Mouse (Mus musculus): Measurements from ENCODE around the gene Frmd3. TPM values are rescaled to one million over a fixed set of nuclear protein-coding genes. Genes with fewer than 3 reads are reported as not detected.
"Not testable (repeated sequence)": the region's sequence is repeated elsewhere in the genome, so short reads cannot be mapped to it uniquely, and the experiment has no call there.

The Frmd3 gene
- polyA plus RNA-seq, 1 experiment from 2014 or later = 36.6 TPM

- H3K4me1 ChIP-seq (replicated peaks; ENCODE audit: control insufficient read depth, insufficient read depth, low read length) = no peaks in the 10 kb centered on the region
- ATAC-seq (ENCODE audit: low FRiP score) (no peak), DNase-seq (ENCODE audit: low spot score) (no peak)
- no peaks in the 10 kb centered on the region for H3K36me3 ChIP-seq (replicated peaks; ENCODE audit: control insufficient read depth, insufficient read depth)
- WGBS = 85% methylated on average over 3 of the region's 3 CpGs
- no peak overlapping the region for H3K9ac ChIP-seq
- H3K27ac ChIP-seq = no peak overlapping the region
- H3K27me3 ChIP-seq (ENCODE audit: control insufficient read depth, insufficient read depth, low read length) = no peaks in the 10 kb centered on the region
- H3K4me3 ChIP-seq (replicated peaks; ENCODE audit: low read length) = no peak overlapping the region
- no peaks in the 10 kb centered on the region for H3K9me3 ChIP-seq (ENCODE audit: control insufficient read depth, low read length)
- no peak overlapping the region for H3K4me2 ChIP-seq (replicated peaks)
Measured at GRCm38 (mm10) chr4:74110816-74111215, 97.6 kb downstream of the Frmd3 start.

DNA sequence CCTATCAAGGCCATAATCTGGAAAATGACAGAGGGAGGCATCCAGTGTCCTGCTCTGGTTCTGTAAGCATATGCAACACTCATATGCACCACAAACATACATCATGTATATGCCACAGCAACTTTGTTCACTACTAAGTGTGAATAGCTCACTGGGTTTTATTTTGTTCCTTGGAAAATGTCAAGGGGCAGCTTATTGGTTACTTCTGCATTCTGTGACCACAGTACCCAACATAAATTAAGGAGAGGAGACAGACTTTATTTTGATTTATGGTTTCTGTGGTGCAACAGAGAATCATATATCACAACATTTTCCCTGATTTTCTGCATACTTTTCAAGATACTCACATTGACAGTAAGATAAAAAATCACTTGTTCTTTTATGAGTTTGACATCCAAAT, 178.3 kb downstream of the Frmd3 start:
- Histone ChIP-seq H3K4me3 (replicated peaks; ENCODE audit: low read length) (no peak overlapping the region), H3K4me1 (replicated peaks; ENCODE audit: control insufficient read depth, insufficient read depth, low read length) (no peaks in the 10 kb centered on the region), H3K27me3 (ENCODE audit: control insufficient read depth, insufficient read depth, low read length) (no peaks in the 10 kb centered on the region), H3K9ac (no peak overlapping the region), H3K4me2 (replicated peaks) (no peak overlapping the region), H3K36me3 (replicated peaks; ENCODE audit: control insufficient read depth, insufficient read depth) (peaks cover 6% of the 10 kb centered on the region), H3K27ac (no peak overlapping the region), H3K9me3 (ENCODE audit: control insufficient read depth, low read length) (0 out of 2 replicates have a peak, but pooled peaks cover 5% of the 10 kb centered on the region)
- no peak for ATAC-seq (ENCODE audit: low FRiP score)
- DNase-seq (ENCODE audit: low spot score) = no peak

GRCm38 (mm10) chr4:74201281-74201811, 188.1 kb downstream of the Frmd3 start:
- no peaks in the 10 kb centered on the region for H3K27me3 ChIP-seq (ENCODE audit: control insufficient read depth, insufficient read depth, low read length)
- DNase-seq (ENCODE audit: low spot score) = no peak
- H3K36me3 ChIP-seq (replicated peaks; ENCODE audit: control insufficient read depth, insufficient read depth) = no peaks in the 10 kb centered on the region
- no peak overlapping the region for H3K4me3 ChIP-seq (replicated peaks; ENCODE audit: low read length)
- H3K27ac ChIP-seq = no peak overlapping the region
- no peaks in the 10 kb centered on the region for H3K9me3 ChIP-seq (ENCODE audit: control insufficient read depth, low read length)
- no peak overlapping the region for H3K9ac ChIP-seq
- no peaks in the 10 kb centered on the region for H3K4me1 ChIP-seq (replicated peaks; ENCODE audit: control insufficient read depth, insufficient read depth, low read length)
- no peak overlapping the region for H3K4me2 ChIP-seq (replicated peaks)
- no peak for ATAC-seq (ENCODE audit: low FRiP score)

GRCm38 (mm10) chr4:74221780-74222179, 208.5 kb downstream of the Frmd3 start:
- not testable (repeated sequence) for H3K9ac ChIP-seq; DNase-seq (ENCODE audit: low spot score); H3K36me3 ChIP-seq (replicated peaks; ENCODE audit: control insufficient read depth, insufficient read depth); ATAC-seq (ENCODE audit: low FRiP score); H3K4me2 ChIP-seq (replicated peaks); H3K9me3 ChIP-seq (ENCODE audit: control insufficient read depth, low read length); H3K4me3 ChIP-seq (replicated peaks; ENCODE audit: low read length); H3K27me3 ChIP-seq (ENCODE audit: control insufficient read depth, insufficient read depth, low read length); H3K4me1 ChIP-seq (replicated peaks; ENCODE audit: control insufficient read depth, insufficient read depth, low read length); H3K27ac ChIP-seq
- 92% methylated on average over 1 of the region's 1 CpGs for WGBS

DNA sequence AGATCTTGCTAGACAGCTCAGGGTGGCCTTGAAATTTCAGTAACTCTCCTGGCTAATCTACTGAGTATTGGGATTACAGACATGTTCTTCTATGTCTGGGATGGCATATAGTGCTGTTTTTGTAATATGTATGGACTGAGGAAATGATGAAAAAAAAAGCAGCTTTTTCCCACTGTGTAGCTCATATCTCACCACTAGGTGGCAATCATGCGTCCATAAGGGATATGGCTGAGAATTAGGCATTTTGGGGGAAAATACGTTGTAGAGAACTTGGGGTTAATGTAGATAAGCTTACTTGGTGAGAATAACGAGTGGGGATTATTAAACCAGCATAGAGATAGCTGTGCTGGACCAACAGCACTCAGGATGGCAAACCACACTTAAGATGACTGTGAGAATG, 209.1 kb downstream of the Frmd3 start:
- WGBS = 43% methylated on average over 3 of the region's 3 CpGs

GRCm38 (mm10) chr4:74224210-74224609, 211.0 kb downstream of the Frmd3 start:
- no peaks in the 10 kb centered on the region for H3K4me1 ChIP-seq (replicated peaks; ENCODE audit: control insufficient read depth, insufficient read depth, low read length)
- WGBS = 74% methylated on average over 2 of the region's 2 CpGs
- H3K4me3 ChIP-seq (replicated peaks; ENCODE audit: low read length) = no peak overlapping the region
- no peaks in the 10 kb centered on the region for H3K27me3 ChIP-seq (ENCODE audit: control insufficient read depth, insufficient read depth, low read length)
- no peak overlapping the region for H3K27ac ChIP-seq
- no peak overlapping the region for H3K9ac ChIP-seq
- ATAC-seq (ENCODE audit: low FRiP score) (no peak), DNase-seq (ENCODE audit: low spot score) (no peak)
- H3K9me3 ChIP-seq (ENCODE audit: control insufficient read depth, low read length) = no peaks in the 10 kb centered on the region
- no peaks in the 10 kb centered on the region for H3K36me3 ChIP-seq (replicated peaks; ENCODE audit: control insufficient read depth, insufficient read depth)
- no peak overlapping the region for H3K4me2 ChIP-seq (replicated peaks)

More for the DNA sequence above, 209.1 kb downstream of the Frmd3 start:
- no peak for DNase-seq (ENCODE audit: low spot score)
- no peak overlapping the region for H3K4me3 ChIP-seq (replicated peaks; ENCODE audit: low read length)
- no peak overlapping the region for H3K9ac ChIP-seq
- H3K4me1 ChIP-seq (replicated peaks; ENCODE audit: control insufficient read depth, insufficient read depth, low read length) = no peaks in the 10 kb centered on the region
- no peaks in the 10 kb centered on the region for H3K36me3 ChIP-seq (replicated peaks; ENCODE audit: control insufficient read depth, insufficient read depth)
- no peak overlapping the region for H3K4me2 ChIP-seq (replicated peaks)
- H3K27me3 ChIP-seq (ENCODE audit: control insufficient read depth, insufficient read depth, low read length) = no peaks in the 10 kb centered on the region
- ATAC-seq (ENCODE audit: low FRiP score) = no peak
- H3K9me3 ChIP-seq (ENCODE audit: control insufficient read depth, low read length) = no peaks in the 10 kb centered on the region
- H3K27ac ChIP-seq = no peak overlapping the region

GRCm38 (mm10) chr4:74230994-74231393, 217.8 kb downstream of the Frmd3 start:
- Histone ChIP-seq H3K4me2 (replicated peaks) (no peak overlapping the region), H3K9me3 (ENCODE audit: control insufficient read depth, low read length) (no peaks in the 10 kb centered on the region), H3K27me3 (ENCODE audit: control insufficient read depth, insufficient read depth, low read length) (no peaks in the 10 kb centered on the region), H3K9ac (no peak overlapping the region), H3K36me3 (replicated peaks; ENCODE audit: control insufficient read depth, insufficient read depth) (no peaks in the 10 kb centered on the region), H3K4me1 (replicated peaks; ENCODE audit: control insufficient read depth, insufficient read depth, low read length) (no peaks in the 10 kb centered on the region), H3K4me3 (replicated peaks; ENCODE audit: low read length) (no peak overlapping the region), H3K27ac (no peak overlapping the region)
- 80% methylated on average over 4 of the region's 4 CpGs for WGBS
- peak; percentile 9; the same call in 1 of the 2 replicates for ATAC-seq (ENCODE audit: low FRiP score)
- DNase-seq (ENCODE audit: low spot score) = no peak

GRCm38 (mm10) chr4:74231405-74231804, 218.2 kb downstream of the Frmd3 start:
- Histone ChIP-seq H3K9me3 (ENCODE audit: control insufficient read depth, low read length) (no peaks in the 10 kb centered on the region), H3K4me3 (replicated peaks; ENCODE audit: low read length) (no peak overlapping the region), H3K27ac (no peak overlapping the region), H3K27me3 (ENCODE audit: control insufficient read depth, insufficient read depth, low read length) (no peaks in the 10 kb centered on the region), H3K36me3 (replicated peaks; ENCODE audit: control insufficient read depth, insufficient read depth) (no peaks in the 10 kb centered on the region), H3K9ac (no peak overlapping the region), H3K4me2 (replicated peaks) (no peak overlapping the region), H3K4me1 (replicated peaks; ENCODE audit: control insufficient read depth, insufficient read depth, low read length) (no peaks in the 10 kb centered on the region)
- DNase-seq (ENCODE audit: low spot score) (peak; percentile 64), ATAC-seq (ENCODE audit: low FRiP score) (peak; percentile 44)
- 61% methylated on average over 5 of the region's 5 CpGs for WGBS

DNA sequence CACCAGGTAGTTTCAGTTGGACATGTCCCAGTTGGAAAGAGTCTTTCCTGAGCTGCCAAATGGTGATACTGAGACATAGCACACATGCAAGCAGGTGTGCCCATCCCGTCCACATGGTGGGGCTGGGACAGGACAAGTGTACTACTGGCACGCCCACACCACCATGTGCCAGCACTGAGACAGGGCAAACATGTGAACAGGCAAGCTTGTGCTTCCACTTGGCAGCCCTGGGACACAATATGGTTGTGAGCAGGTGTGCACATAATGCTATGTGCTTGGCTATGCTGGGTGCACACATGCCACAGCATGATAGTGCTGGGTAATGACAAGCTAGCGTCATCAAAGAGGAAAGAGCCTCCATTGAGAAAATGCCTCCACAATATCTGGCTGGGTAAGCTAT, 220.3 kb downstream of the Frmd3 start:
- no peaks in the 10 kb centered on the region for H3K27me3 ChIP-seq (ENCODE audit: control insufficient read depth, insufficient read depth, low read length)
- no peak overlapping the region for H3K9ac ChIP-seq
- no peak for DNase-seq (ENCODE audit: low spot score)
- H3K27ac ChIP-seq = no peak overlapping the region
- WGBS = 92% methylated on average over 3 of the region's 3 CpGs
- H3K36me3 ChIP-seq (replicated peaks; ENCODE audit: control insufficient read depth, insufficient read depth) = no peaks in the 10 kb centered on the region
- H3K4me1 ChIP-seq (replicated peaks; ENCODE audit: control insufficient read depth, insufficient read depth, low read length) = no peaks in the 10 kb centered on the region
- H3K4me3 ChIP-seq (replicated peaks; ENCODE audit: low read length) = no peak overlapping the region
- no peak for ATAC-seq (ENCODE audit: low FRiP score)
- no peak overlapping the region for H3K4me2 ChIP-seq (replicated peaks)
- no peaks in the 10 kb centered on the region for H3K9me3 ChIP-seq (ENCODE audit: control insufficient read depth, low read length)

- H3K9me3 ChIP-seq (ENCODE audit: control insufficient read depth, low read length) = no peaks in the 10 kb centered on the region
- H3K9ac ChIP-seq = no peak within 1 kb of the TSS
- no peak within 1 kb of the TSS for H3K27ac ChIP-seq
- no peaks in the 10 kb centered on the region for H3K36me3 ChIP-seq (replicated peaks; ENCODE audit: control insufficient read depth, insufficient read depth)
- WGBS = 79% methylated on average over 1 of the region's 1 CpGs
- H3K4me2 ChIP-seq (replicated peaks) = no peak within 1 kb of the TSS
- H3K4me1 ChIP-seq (replicated peaks; ENCODE audit: control insufficient read depth, insufficient read depth, low read length) = no peaks in the 10 kb centered on the region
- DNase-seq (ENCODE audit: low spot score) (no peak), ATAC-seq (ENCODE audit: low FRiP score) (no peak)
- H3K27me3 ChIP-seq (ENCODE audit: control insufficient read depth, insufficient read depth, low read length) = no peaks in the 10 kb centered on the region
- no peak within 1 kb of the TSS for H3K4me3 ChIP-seq (replicated peaks; ENCODE audit: low read length)
Measured at GRCm38 (mm10) chr4:74242176-74242575, 228.9 kb downstream of the Frmd3 start, which contains the start of gene Kdm4c. Kdm4c (plus strand) TSS chr4:74242497.

Measured in hindbrain, embryonic 14.5 days (tissue).